Mouse (Mus musculus): Measurements from ENCODE around the gene Serpine1. TPM values are rescaled to one million over a fixed set of nuclear protein-coding genes. Genes with fewer than 3 reads are reported as not detected.
A peak's percentile ranks its signal among the peaks of the same experiment; 100 is the strongest.

The Serpine1 gene
- polyA plus RNA-seq, 1 experiment from 2014 or later = 0.97 TPM

DNA sequence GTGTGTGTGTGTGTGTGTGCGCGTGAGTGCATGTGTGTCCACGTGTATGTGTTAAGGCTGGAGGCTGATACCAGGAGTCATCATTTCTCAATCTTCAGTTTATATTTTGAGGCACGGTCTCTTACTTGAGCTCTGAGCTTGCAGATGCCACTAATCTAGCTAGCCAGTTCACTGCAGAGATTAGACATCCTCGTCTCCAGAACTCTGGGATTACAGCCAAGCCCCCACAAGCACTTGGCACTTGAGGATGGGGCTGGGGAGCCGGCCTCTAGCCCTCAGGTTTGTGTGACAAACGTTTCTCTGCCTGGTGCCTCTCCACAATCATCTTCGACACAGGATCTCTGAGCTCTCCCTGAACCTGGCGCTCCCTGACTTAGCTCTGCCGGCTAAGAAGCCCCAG, 18.8 kb upstream of the Serpine1 start:
- H3K9ac ChIP-seq (ENCODE audit: low read depth, low read length) = no peak overlapping the region
- H3K27me3 ChIP-seq (ENCODE audit: control insufficient read depth, insufficient read depth, low read length) = no peaks in the 10 kb centered on the region
- no peak overlapping the region for H3K27ac ChIP-seq (ENCODE audit: low read depth, low read length)
- H3K4me1 ChIP-seq (ENCODE audit: control insufficient read depth, insufficient read depth, low read length) = no peaks in the 10 kb centered on the region
- no peak overlapping the region for H3K4me3 ChIP-seq (ENCODE audit: low read depth, low read length)
- no peak for ATAC-seq (replicated peaks; ENCODE audit: insufficient number of reproducible peaks, low FRiP score, low TSS enrichment)
- no peaks in the 10 kb centered on the region for H3K36me3 ChIP-seq (ENCODE audit: control insufficient read depth, insufficient read depth, low read length)
- WGBS (ENCODE audit: insufficient replicate concordance) = 66% methylated on average over 10 of the region's 10 CpGs
- no peak overlapping the region for H3K4me2 ChIP-seq
- H3K9me3 ChIP-seq (replicated peaks; ENCODE audit: control insufficient read depth, low read length) = no peaks in the 10 kb centered on the region

DNA sequence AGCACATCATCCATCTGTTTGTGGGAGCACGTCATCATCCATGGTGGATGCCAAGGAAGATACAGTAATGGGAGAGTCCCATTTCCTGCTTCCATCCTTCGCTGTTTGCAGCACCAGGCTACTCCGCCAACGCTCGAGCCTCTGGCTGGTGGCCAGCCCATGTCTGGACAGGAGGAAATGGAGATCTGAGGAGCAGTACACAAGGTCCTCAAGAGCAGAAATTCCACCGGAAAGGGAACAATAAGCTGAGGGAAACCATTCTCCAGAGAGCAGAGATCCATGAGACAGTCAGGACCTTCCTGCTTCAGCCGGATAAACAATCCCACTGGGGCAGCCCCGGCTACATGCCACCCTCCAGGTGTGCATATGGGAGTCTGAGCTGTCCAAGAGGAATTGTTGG, 15.3 kb upstream of the Serpine1 start:
- ATAC-seq (replicated peaks; ENCODE audit: insufficient number of reproducible peaks, low FRiP score, low TSS enrichment) = no peak
- WGBS (ENCODE audit: insufficient replicate concordance) = 77% methylated on average over 8 of the region's 8 CpGs

DNA sequence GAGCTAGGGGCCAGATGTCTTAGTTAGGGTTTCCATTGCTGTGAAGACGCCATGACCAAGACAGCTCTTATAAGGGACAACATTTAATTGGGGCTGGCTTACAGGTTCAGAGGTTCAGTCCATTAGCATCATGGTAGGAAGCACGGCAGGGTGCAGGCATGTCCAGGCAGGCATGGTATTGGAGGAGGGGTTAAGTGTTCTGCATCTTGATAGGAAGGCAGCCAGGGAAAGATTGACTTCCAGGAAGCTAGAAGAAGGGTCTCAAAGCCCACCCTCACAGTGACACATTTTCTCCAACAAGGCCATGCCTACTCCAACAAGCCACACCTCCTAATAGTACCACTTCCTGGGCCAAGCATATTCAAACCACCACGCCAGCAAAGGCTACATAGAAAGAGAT, 13.7 kb upstream of the Serpine1 start:
- Histone ChIP-seq H3K27me3 (ENCODE audit: control insufficient read depth, insufficient read depth, low read length) (no peaks in the 10 kb centered on the region), H3K27ac (ENCODE audit: low read depth, low read length) (no peak overlapping the region), H3K4me2 (no peak overlapping the region), H3K36me3 (ENCODE audit: control insufficient read depth, insufficient read depth, low read length) (no peaks in the 10 kb centered on the region), H3K4me3 (ENCODE audit: low read depth, low read length) (no peak overlapping the region), H3K4me1 (ENCODE audit: control insufficient read depth, insufficient read depth, low read length) (no peaks in the 10 kb centered on the region), H3K9me3 (replicated peaks; ENCODE audit: control insufficient read depth, low read length) (0 out of 2 replicates have a peak, but pooled peaks cover 2% of the 10 kb centered on the region), H3K9ac (ENCODE audit: low read depth, low read length) (no peak overlapping the region)
- WGBS (ENCODE audit: insufficient replicate concordance) = 80% methylated on average over 3 of the region's 3 CpGs
- no peak for ATAC-seq (replicated peaks; ENCODE audit: insufficient number of reproducible peaks, low FRiP score, low TSS enrichment)

More for the DNA sequence above, 15.3 kb upstream of the Serpine1 start:
- Histone ChIP-seq H3K9ac (ENCODE audit: low read depth, low read length) (no peak overlapping the region), H3K4me1 (ENCODE audit: control insufficient read depth, insufficient read depth, low read length) (no peaks in the 10 kb centered on the region), H3K36me3 (ENCODE audit: control insufficient read depth, insufficient read depth, low read length) (no peaks in the 10 kb centered on the region), H3K9me3 (replicated peaks; ENCODE audit: control insufficient read depth, low read length) (no peaks in the 10 kb centered on the region), H3K4me2 (no peak overlapping the region), H3K27me3 (ENCODE audit: control insufficient read depth, insufficient read depth, low read length) (no peaks in the 10 kb centered on the region), H3K4me3 (ENCODE audit: low read depth, low read length) (no peak overlapping the region), H3K27ac (ENCODE audit: low read depth, low read length) (no peak overlapping the region)

DNA sequence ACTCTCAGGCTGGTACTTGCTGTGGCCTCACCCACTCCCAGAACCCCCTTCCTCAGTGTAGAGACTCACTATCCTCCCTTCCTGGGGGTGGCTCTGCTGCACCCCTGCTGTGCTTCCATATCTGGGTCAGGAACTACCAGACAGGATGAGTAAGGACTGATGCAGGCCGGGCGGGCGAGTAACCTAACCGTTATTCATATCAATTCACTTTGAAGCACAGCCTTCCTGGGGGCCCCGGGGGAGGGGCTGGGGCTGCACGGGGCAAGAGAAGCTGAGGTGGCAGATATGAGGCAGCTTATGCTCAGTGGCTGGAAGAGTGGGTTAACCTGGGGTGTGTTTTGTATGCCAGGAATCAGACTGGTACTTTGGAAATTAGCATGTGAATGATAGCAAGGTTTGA, 13.0 kb upstream of the Serpine1 start:
- Histone ChIP-seq H3K27me3 (ENCODE audit: control insufficient read depth, insufficient read depth, low read length) (no peaks in the 10 kb centered on the region), H3K9me3 (replicated peaks; ENCODE audit: control insufficient read depth, low read length) (0 out of 2 replicates have a peak, but pooled peaks cover 2% of the 10 kb centered on the region), H3K9ac (ENCODE audit: low read depth, low read length) (no peak overlapping the region), H3K36me3 (ENCODE audit: control insufficient read depth, insufficient read depth, low read length) (no peaks in the 10 kb centered on the region), H3K4me1 (ENCODE audit: control insufficient read depth, insufficient read depth, low read length) (no peaks in the 10 kb centered on the region), H3K27ac (ENCODE audit: low read depth, low read length) (no peak overlapping the region), H3K4me3 (ENCODE audit: low read depth, low read length) (no peak overlapping the region), H3K4me2 (no peak overlapping the region)
- ATAC-seq (replicated peaks; ENCODE audit: insufficient number of reproducible peaks, low FRiP score, low TSS enrichment) = no peak
- 56% methylated on average over 6 of the region's 6 CpGs for WGBS (ENCODE audit: insufficient replicate concordance)

DNA sequence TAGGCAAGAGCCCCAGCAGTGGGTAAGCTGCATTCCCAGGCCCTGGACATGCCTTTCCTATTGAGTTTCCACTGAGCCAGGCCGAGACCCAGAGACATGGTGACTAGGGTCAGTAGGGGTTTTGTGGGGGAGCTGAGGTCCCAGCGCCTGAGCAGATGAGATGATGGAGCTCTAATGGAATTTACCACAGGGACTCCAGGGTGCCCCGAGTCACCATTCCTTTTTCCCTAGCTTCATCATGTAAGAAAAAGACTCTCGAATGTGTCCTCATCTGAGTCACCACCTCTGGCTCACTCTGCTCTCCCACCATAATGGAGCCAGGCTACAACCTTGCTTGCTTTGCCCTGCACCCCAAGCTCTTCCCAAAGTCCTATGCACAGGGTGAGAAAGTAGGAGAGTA, 11.0 kb upstream of the Serpine1 start:
- H3K4me3 ChIP-seq (ENCODE audit: low read depth, low read length) = no peak overlapping the region
- peaks cover 16% of the 10 kb centered on the region; the same call in 1 of the 2 replicates for H3K4me1 ChIP-seq (ENCODE audit: control insufficient read depth, insufficient read depth, low read length)
- no peak for ATAC-seq (replicated peaks; ENCODE audit: insufficient number of reproducible peaks, low FRiP score, low TSS enrichment)
- H3K27me3 ChIP-seq (ENCODE audit: control insufficient read depth, insufficient read depth, low read length) = no peaks in the 10 kb centered on the region
- H3K4me2 ChIP-seq = no peak overlapping the region
- H3K36me3 ChIP-seq (ENCODE audit: control insufficient read depth, insufficient read depth, low read length) = no peaks in the 10 kb centered on the region
- 79% methylated on average over 4 of the region's 4 CpGs for WGBS (ENCODE audit: insufficient replicate concordance)
- H3K9me3 ChIP-seq (replicated peaks; ENCODE audit: control insufficient read depth, low read length) = 0 out of 2 replicates have a peak, but pooled peaks cover 2% of the 10 kb centered on the region
- H3K9ac ChIP-seq (ENCODE audit: low read depth, low read length) = no peak overlapping the region
- no peak overlapping the region for H3K27ac ChIP-seq (ENCODE audit: low read depth, low read length)

DNA sequence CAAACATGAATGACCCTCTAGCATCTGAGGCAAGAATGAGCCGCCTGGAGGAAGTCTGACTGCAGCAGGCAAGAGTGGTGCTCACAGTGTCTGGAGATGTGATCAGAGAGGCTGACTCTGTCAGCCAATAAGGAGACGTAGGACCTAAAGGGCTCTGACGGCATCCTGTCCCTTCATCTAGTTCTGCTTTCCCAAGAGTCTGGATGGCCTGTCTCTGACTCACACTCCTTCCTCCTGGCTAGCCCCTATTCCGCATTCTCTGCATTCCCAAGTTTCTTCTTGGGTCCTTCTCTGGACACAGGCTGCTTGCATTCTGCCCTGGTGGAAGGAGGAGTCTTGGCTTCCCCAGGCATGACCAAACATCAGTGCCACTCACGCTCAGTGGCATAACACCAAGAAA, 7.8 kb upstream of the Serpine1 start:
- no peak overlapping the region for H3K4me3 ChIP-seq (ENCODE audit: low read depth, low read length)
- no peak for ATAC-seq (replicated peaks; ENCODE audit: insufficient number of reproducible peaks, low FRiP score, low TSS enrichment)
- H3K27me3 ChIP-seq (ENCODE audit: control insufficient read depth, insufficient read depth, low read length) = no peaks in the 10 kb centered on the region
- H3K27ac ChIP-seq (ENCODE audit: low read depth, low read length) = peak overlapping the region; percentile 62; the same call in 1 of the 2 replicates
- 0 out of 2 replicates have a peak, but pooled peaks cover 2% of the 10 kb centered on the region for H3K9me3 ChIP-seq (replicated peaks; ENCODE audit: control insufficient read depth, low read length)
- 25% methylated on average over 5 of the region's 5 CpGs for WGBS (ENCODE audit: insufficient replicate concordance)
- H3K36me3 ChIP-seq (ENCODE audit: control insufficient read depth, insufficient read depth, low read length) = no peaks in the 10 kb centered on the region
- no peak overlapping the region for H3K4me2 ChIP-seq
- peaks cover 38% of the 10 kb centered on the region for H3K4me1 ChIP-seq (ENCODE audit: control insufficient read depth, insufficient read depth, low read length)
- H3K9ac ChIP-seq (ENCODE audit: low read depth, low read length) = no peak overlapping the region

DNA sequence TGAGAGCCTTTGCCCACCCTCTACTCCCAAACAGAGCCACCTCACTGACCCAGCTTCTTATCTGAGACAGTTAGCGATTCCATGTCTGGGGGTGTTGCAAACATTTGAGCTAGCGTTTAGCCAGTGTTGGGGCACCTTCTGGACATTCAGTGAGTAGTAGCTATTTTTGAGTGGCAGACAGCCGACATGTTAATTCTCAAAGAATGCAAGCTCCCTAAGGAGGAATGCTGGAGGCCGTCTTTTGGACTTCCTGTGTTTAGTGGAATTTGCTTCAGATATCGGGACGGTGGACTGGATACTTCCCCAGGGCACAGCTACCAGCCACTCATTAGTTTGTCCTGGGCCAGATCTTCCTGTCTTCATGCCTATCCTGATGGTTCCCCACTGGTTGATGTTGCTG, 6.5 kb upstream of the Serpine1 start:
- Histone ChIP-seq H3K9ac (ENCODE audit: low read depth, low read length) (0 out of 2 replicates have a peak overlapping the region, but pooled peaks have one; percentile 16), H3K9me3 (replicated peaks; ENCODE audit: control insufficient read depth, low read length) (0 out of 2 replicates have a peak, but pooled peaks cover 2% of the 10 kb centered on the region), H3K27me3 (ENCODE audit: control insufficient read depth, insufficient read depth, low read length) (no peaks in the 10 kb centered on the region), H3K36me3 (ENCODE audit: control insufficient read depth, insufficient read depth, low read length) (no peaks in the 10 kb centered on the region), H3K27ac (ENCODE audit: low read depth, low read length) (peak overlapping the region; percentile 75), H3K4me3 (ENCODE audit: low read depth, low read length) (no peak overlapping the region), H3K4me1 (ENCODE audit: control insufficient read depth, insufficient read depth, low read length) (peaks cover 45% of the 10 kb centered on the region), H3K4me2 (no peak overlapping the region; the same call in 1 of the 2 replicates)
- ATAC-seq (replicated peaks; ENCODE audit: insufficient number of reproducible peaks, low FRiP score, low TSS enrichment) = no peak
- WGBS (ENCODE audit: insufficient replicate concordance) = 14% methylated on average over 6 of the region's 6 CpGs

DNA sequence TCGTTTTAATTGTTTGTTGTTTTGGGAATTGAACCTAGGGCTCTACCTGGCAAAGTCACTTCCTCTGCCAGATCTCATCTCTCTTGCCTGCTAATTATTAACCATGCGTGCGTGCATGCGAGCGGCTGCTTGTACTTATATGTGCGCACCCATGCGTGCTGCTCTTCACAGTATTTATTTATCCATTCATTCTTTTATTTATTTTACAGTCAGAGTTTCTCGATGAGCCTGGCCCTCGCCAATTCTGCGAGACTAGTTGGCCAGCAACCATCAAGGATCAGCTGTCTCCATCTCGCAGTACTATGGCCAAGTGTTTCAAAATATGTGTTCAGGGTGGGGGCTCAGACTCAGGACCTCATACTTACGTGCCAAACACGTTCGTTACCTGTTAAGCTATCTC, 6.0 kb upstream of the Serpine1 start:
- Histone ChIP-seq H3K4me3 (ENCODE audit: low read depth, low read length) (no peak overlapping the region), H3K4me1 (ENCODE audit: control insufficient read depth, insufficient read depth, low read length) (peaks cover 45% of the 10 kb centered on the region), H3K36me3 (ENCODE audit: control insufficient read depth, insufficient read depth, low read length) (no peaks in the 10 kb centered on the region), H3K9ac (ENCODE audit: low read depth, low read length) (no peak overlapping the region), H3K9me3 (replicated peaks; ENCODE audit: control insufficient read depth, low read length) (0 out of 2 replicates have a peak, but pooled peaks cover 2% of the 10 kb centered on the region), H3K4me2 (no peak overlapping the region), H3K27me3 (ENCODE audit: control insufficient read depth, insufficient read depth, low read length) (no peaks in the 10 kb centered on the region), H3K27ac (ENCODE audit: low read depth, low read length) (peak overlapping the region; percentile 75)
- WGBS (ENCODE audit: insufficient replicate concordance) = 79% methylated on average over 14 of the region's 14 CpGs
- ATAC-seq (replicated peaks; ENCODE audit: insufficient number of reproducible peaks, low FRiP score, low TSS enrichment) = no peak

DNA sequence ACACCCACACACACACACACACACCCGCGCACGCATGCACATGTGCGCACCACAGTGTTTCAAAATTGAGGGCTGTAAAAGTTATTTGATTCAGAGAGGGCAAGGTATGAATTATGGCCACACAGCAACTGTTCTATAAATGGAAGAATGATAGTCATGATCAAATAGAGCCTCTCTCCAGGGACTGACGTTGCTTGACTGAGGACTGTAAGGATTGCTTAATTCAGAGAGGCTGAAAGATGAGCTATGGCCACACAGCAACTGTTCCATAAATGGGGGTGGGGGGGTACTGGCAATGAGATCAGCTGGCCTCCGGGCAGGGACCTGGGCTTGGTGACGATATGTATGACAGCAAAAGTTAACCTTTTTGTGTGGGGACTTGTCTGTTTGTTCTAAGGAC, 5.1 kb upstream of the Serpine1 start:
- Histone ChIP-seq H3K9ac (ENCODE audit: low read depth, low read length) (peak overlapping the region; percentile 3; the same call in 1 of the 2 replicates), H3K27me3 (ENCODE audit: control insufficient read depth, insufficient read depth, low read length) (no peaks in the 10 kb centered on the region), H3K27ac (ENCODE audit: low read depth, low read length) (peak overlapping the region; percentile 85; the same call in 1 of the 2 replicates), H3K4me1 (ENCODE audit: control insufficient read depth, insufficient read depth, low read length) (peaks cover 51% of the 10 kb centered on the region), H3K36me3 (ENCODE audit: control insufficient read depth, insufficient read depth, low read length) (no peaks in the 10 kb centered on the region), H3K4me2 (no peak overlapping the region), H3K9me3 (replicated peaks; ENCODE audit: control insufficient read depth, low read length) (0 out of 2 replicates have a peak, but pooled peaks cover 2% of the 10 kb centered on the region), H3K4me3 (ENCODE audit: low read depth, low read length) (no peak overlapping the region)
- whole genome bisulfite sequencing (ENCODE audit: insufficient replicate concordance) = 83% methylated on average over 7 of the region's 7 CpGs
- no peak for ATAC-seq (replicated peaks; ENCODE audit: insufficient number of reproducible peaks, low FRiP score, low TSS enrichment)

Data from heart, embryonic 11.5 days (tissue).